Mouse (Mus musculus) limb, embryonic 10.5 days (tissue): ENCODE measurements around the gene Dynlt3. TPM values are rescaled to one million over a fixed set of nuclear protein-coding genes. Genes with fewer than 3 reads are reported as not detected.
A peak's percentile ranks its signal among the peaks of the same experiment; 100 is the strongest.
"Not testable (repeated sequence)": the region's sequence is repeated elsewhere in the genome, so short reads cannot be mapped to it uniquely, and the experiment has no call there.

Experiments
- DNase-seq: peaks from one replicate; pipeline ENCODE4 v3.0.0-alpha.2; 2017; ENCODE audit warnings: low spot score
- H3K27ac ChIP-seq: fragments of 300-500 bp; sonication (generic); 2 replicates; pipeline ENCODE4 v1.5.1; 2016; ENCODE audit warnings: mild to moderate bottlenecking
- H3K27me3 ChIP-seq: fragments of 300-500 bp; sonication (generic); 2 replicates; pipeline ENCODE4 v1.6.1; 2016; ENCODE audit warnings: low read depth, mild to moderate bottlenecking; ENCODE audit not compliant: poor library complexity, severe bottlenecking
- H3K36me3 ChIP-seq: fragments of 300-500 bp; sonication (generic); 2 replicates; pipeline ENCODE4 v1.6.1; 2016; ENCODE audit warnings: mild to moderate bottlenecking, moderate library complexity
- H3K4me1 ChIP-seq: fragments of 300-500 bp; sonication (generic); 2 replicates; pipeline ENCODE4 v1.6.1; 2016
- H3K4me3 ChIP-seq: fragments of 300-500 bp; sonication (generic); 2 replicates; pipeline ENCODE4 v1.5.1; 2016; ENCODE audit warnings: mild to moderate bottlenecking, moderate library complexity
- H3K9me3 ChIP-seq: fragments of 300-500 bp; sonication (generic); replicated peaks from 2 replicates; pipeline ENCODE4 v1.6.1; 2016; ENCODE audit warnings: mild to moderate bottlenecking
- WGBS: fragments of 180-500 bp; shearing (Covaris S2); methylation state at CpG from one replicate; pipeline ENCODE4 v1.1.7; 2016; 5-methylcytosine and 5-hydroxymethylcytosine counted together
- polyA plus RNA-seq: library from polyadenylated mRNA; unstranded; fragments of >200 nt; fragmentation: Nextera tagmentation; extraction: Ambion mirVana; gene quantifications from 2 replicates; pipeline ENCODE4 v1.2.1, GENCODE M21; 2016

Dynlt3 gene
- 13.6 and 15.3 TPM in 2 replicates for polyA plus RNA-seq

GRCm38 (mm10) chrX:9662391-9663111, at the start of gene Dynlt3:
Gene Dynlt3 (minus strand): TSS chrX:9663003.
- peak; percentile 73 for DNase-seq
- Histone ChIP-seq H3K36me3 (no peaks in the 10 kb centered on the region), H3K27me3 (no peaks in the 10 kb centered on the region), H3K9me3 (no peaks in the 10 kb centered on the region), H3K4me1 (no peaks in the 10 kb centered on the region), H3K4me3 (peak within 1 kb of the TSS; percentile 51), H3K27ac (peak within 1 kb of the TSS; percentile 84)
- whole genome bisulfite sequencing, result 7% methylated on average over 30 of the region's 30 CpGs

GRCm38 (mm10) chrX:9699815-9700214, 37.0 kb upstream of the Dynlt3 start:
- H3K27ac ChIP-seq, result no peak overlapping the region
- no peaks in the 10 kb centered on the region for H3K36me3 ChIP-seq
- no peaks in the 10 kb centered on the region for H3K9me3 ChIP-seq
- no peaks in the 10 kb centered on the region for H3K27me3 ChIP-seq
- H3K4me1 ChIP-seq, result no peaks in the 10 kb centered on the region
- WGBS, result 88% methylated on average over 3 of the region's 3 CpGs
- no peak overlapping the region for H3K4me3 ChIP-seq
- no peak for DNase-seq

- no peak for DNase-seq
- H3K36me3 ChIP-seq, result no peaks in the 10 kb centered on the region
- no peak overlapping the region for H3K27ac ChIP-seq
- no peaks in the 10 kb centered on the region for H3K4me1 ChIP-seq
- no peak overlapping the region for H3K4me3 ChIP-seq
- no peaks in the 10 kb centered on the region for H3K9me3 ChIP-seq
- WGBS, result 86% methylated on average over 6 of the region's 6 CpGs
- H3K27me3 ChIP-seq, result no peaks in the 10 kb centered on the region
These were observed 33.2 kb upstream of the Dynlt3 start for GRCm38 (mm10) chrX:9695997-9696396.

- no peak for DNase-seq
- Histone ChIP-seq H3K4me1 (no peaks in the 10 kb centered on the region), H3K4me3 (no peak overlapping the region), H3K27me3 (no peaks in the 10 kb centered on the region), H3K36me3 (no peaks in the 10 kb centered on the region), H3K9me3 (no peaks in the 10 kb centered on the region), H3K27ac (no peak overlapping the region)
- 70% methylated on average over 1 of the region's 1 CpGs for WGBS
These were observed 9.2 kb upstream of the Dynlt3 start for GRCm38 (mm10) chrX:9672040-9672439.

GRCm38 (mm10) chrX:9671418-9671817, 8.6 kb upstream of the Dynlt3 start:
- WGBS, result 88% methylated on average over 3 of the region's 3 CpGs
- H3K27ac ChIP-seq, result no peak overlapping the region
- H3K4me1 ChIP-seq, result no peaks in the 10 kb centered on the region
- no peak overlapping the region for H3K4me3 ChIP-seq
- H3K27me3 ChIP-seq, result no peaks in the 10 kb centered on the region
- no peak for DNase-seq
- H3K9me3 ChIP-seq, result no peaks in the 10 kb centered on the region
- H3K36me3 ChIP-seq, result no peaks in the 10 kb centered on the region

GRCm38 (mm10) chrX:9652806-9653205, 10.0 kb downstream of the Dynlt3 start:
- Histone ChIP-seq H3K9me3 (no peaks in the 10 kb centered on the region), H3K4me3 (no peak overlapping the region), H3K36me3 (no peaks in the 10 kb centered on the region), H3K27ac (no peak overlapping the region), H3K27me3 (no peaks in the 10 kb centered on the region), H3K4me1 (no peaks in the 10 kb centered on the region)
- WGBS, result 86% methylated on average over 3 of the region's 3 CpGs
- no peak for DNase-seq

GRCm38 (mm10) chrX:9640594-9640993, 22.2 kb downstream of the Dynlt3 start:
- H3K4me1 ChIP-seq, H3K36me3 ChIP-seq, H3K4me3 ChIP-seq, H3K27ac ChIP-seq, H3K9me3 ChIP-seq, H3K27me3 ChIP-seq, DNase-seq: not testable (repeated sequence)
- WGBS, result 81% methylated on average over 5 of the region's 5 CpGs

GRCm38 (mm10) chrX:9640126-9640525, 22.7 kb downstream of the Dynlt3 start:
- not testable (repeated sequence) for H3K9me3 ChIP-seq, H3K4me1 ChIP-seq, H3K36me3 ChIP-seq, DNase-seq, H3K27ac ChIP-seq, H3K27me3 ChIP-seq, H3K4me3 ChIP-seq
- WGBS, result 65% methylated on average over 2 of the region's 2 CpGs

Other genes with a start within 250 kb of the Dynlt3 start
- 0.29 and 0.48 TPM in 2 replicates for gene Cybb, start 175.2 kb downstream of the Dynlt3 start, polyA plus RNA-seq
- not detected in 2 replicates for gene H2al1o, start 90.6 kb downstream of the Dynlt3 start, polyA plus RNA-seq
- gene Hypm, start 183.9 kb upstream of the Dynlt3 start, polyA plus RNA-seq, result not detected in 2 replicates
- not detected in 2 replicates for gene H2al3, start 186.7 kb upstream of the Dynlt3 start, polyA plus RNA-seq
- gene Sytl5, start 222.6 kb upstream of the Dynlt3 start, polyA plus RNA-seq, result 0.06 and 0.21 TPM in 2 replicates